Mouse (Mus musculus): ENCODE data around the gene Xlr5c. TPM values are rescaled to one million over a fixed set of nuclear protein-coding genes. Genes with fewer than 3 reads are reported as not detected.
"Not testable (repeated sequence)": the region's sequence is repeated elsewhere in the genome, so short reads cannot be mapped to it uniquely, and the experiment has no call there.

Gene Xlr5c
- polyA plus RNA-seq, 1 experiment from 2014 or later = not detected

- WGBS = 85% methylated on average over 6 of the region's 10 CpGs
- not testable (repeated sequence) for ATAC-seq (replicated peaks; ENCODE audit: low FRiP score); H3K4me2 ChIP-seq (ENCODE audit: low read depth, low read length, severe bottlenecking); H3K4me3 ChIP-seq (ENCODE audit: low read depth, low read length); DNase-seq (ENCODE audit: low spot score); H3K27ac ChIP-seq (ENCODE audit: low read depth, low read length); H3K36me3 ChIP-seq (ENCODE audit: control insufficient read depth, insufficient read depth, low read length); H3K4me1 ChIP-seq (replicated peaks; ENCODE audit: control insufficient read depth, insufficient read depth, low read length); H3K27me3 ChIP-seq (ENCODE audit: control insufficient read depth, insufficient read depth, low read length); H3K9me3 ChIP-seq (ENCODE audit: control insufficient read depth, low read length); H3K9ac ChIP-seq (ENCODE audit: low read length)
Observed at GRCm38 (mm10) chrX:73295745-73296144, 3.0 kb upstream of the Xlr5c start.

GRCm38 (mm10) chrX:73265270-73265669 is 27.5 kb downstream of the Xlr5c start, which contains the start of gene Xlr3c:
TSS of gene Xlr3c (minus strand) at chrX:73265390.
- not testable (repeated sequence) for H3K27ac ChIP-seq (ENCODE audit: low read depth, low read length); ATAC-seq (replicated peaks; ENCODE audit: low FRiP score); H3K27me3 ChIP-seq (ENCODE audit: control insufficient read depth, insufficient read depth, low read length); H3K36me3 ChIP-seq (ENCODE audit: control insufficient read depth, insufficient read depth, low read length); H3K9ac ChIP-seq (ENCODE audit: low read length); H3K9me3 ChIP-seq (ENCODE audit: control insufficient read depth, low read length); DNase-seq (ENCODE audit: low spot score); H3K4me1 ChIP-seq (replicated peaks; ENCODE audit: control insufficient read depth, insufficient read depth, low read length); H3K4me2 ChIP-seq (ENCODE audit: low read depth, low read length, severe bottlenecking); H3K4me3 ChIP-seq (ENCODE audit: low read depth, low read length)
- 88% methylated on average over 14 of the region's 14 CpGs for WGBS

- WGBS = 82% methylated on average over 1 of the region's 2 CpGs
- not testable (repeated sequence) for H3K27ac ChIP-seq (ENCODE audit: low read depth, low read length); H3K9ac ChIP-seq (ENCODE audit: low read length); DNase-seq (ENCODE audit: low spot score); H3K27me3 ChIP-seq (ENCODE audit: control insufficient read depth, insufficient read depth, low read length); ATAC-seq (replicated peaks; ENCODE audit: low FRiP score); H3K4me2 ChIP-seq (ENCODE audit: low read depth, low read length, severe bottlenecking); H3K9me3 ChIP-seq (ENCODE audit: control insufficient read depth, low read length); H3K4me1 ChIP-seq (replicated peaks; ENCODE audit: control insufficient read depth, insufficient read depth, low read length); H3K36me3 ChIP-seq (ENCODE audit: control insufficient read depth, insufficient read depth, low read length); H3K4me3 ChIP-seq (ENCODE audit: low read depth, low read length)
Observed at GRCm38 (mm10) chrX:73262428-73262827, 30.3 kb downstream of the Xlr5c start.

- not testable (repeated sequence) for H3K9me3 ChIP-seq (ENCODE audit: control insufficient read depth, low read length); H3K4me3 ChIP-seq (ENCODE audit: low read depth, low read length); H3K4me1 ChIP-seq (replicated peaks; ENCODE audit: control insufficient read depth, insufficient read depth, low read length); ATAC-seq (replicated peaks; ENCODE audit: low FRiP score); DNase-seq (ENCODE audit: low spot score); H3K9ac ChIP-seq (ENCODE audit: low read length); H3K27ac ChIP-seq (ENCODE audit: low read depth, low read length); H3K27me3 ChIP-seq (ENCODE audit: control insufficient read depth, insufficient read depth, low read length); H3K36me3 ChIP-seq (ENCODE audit: control insufficient read depth, insufficient read depth, low read length); H3K4me2 ChIP-seq (ENCODE audit: low read depth, low read length, severe bottlenecking)
- WGBS = 85% methylated on average over 12 of the region's 14 CpGs
Observed at GRCm38 (mm10) chrX:73242821-73243325, 49.9 kb downstream of the Xlr5c start, which contains the start of gene Xlr4c. TSS of gene Xlr4c (minus strand) at chrX:73243130.

Other genes with a start within 250 kb of the Xlr5c start
- 0.29 and 0.33 TPM in 2 replicates for gene Pnma3, start 228.2 kb downstream of the Xlr5c start, polyA plus RNA-seq (2014; fragmentation: Nextera tagmentation; extraction: Ambion mirVana)
- 0.36 TPM in 1 of 2 replicates, not detected in the other for gene Xlr4a, start 210.5 kb downstream of the Xlr5c start, polyA plus RNA-seq (2014; fragmentation: Nextera tagmentation; extraction: Ambion mirVana)
- 2.3 and 3.6 TPM in 2 replicates for gene Xlr3a, start 195.9 kb downstream of the Xlr5c start, polyA plus RNA-seq (2014; fragmentation: Nextera tagmentation; extraction: Ambion mirVana)
- gene Gm14685, start 175.9 kb downstream of the Xlr5c start, polyA plus RNA-seq (2014; fragmentation: Nextera tagmentation; extraction: Ambion mirVana) = not detected in 2 replicates
- not detected in 2 replicates for gene Xlr5b, start 144.2 kb downstream of the Xlr5c start, polyA plus RNA-seq (2014; fragmentation: Nextera tagmentation; extraction: Ambion mirVana)
- 0.16 TPM in 1 of 2 replicates, not detected in the other for gene DXBay18, start 143.5 kb downstream of the Xlr5c start, polyA plus RNA-seq (2014; fragmentation: Nextera tagmentation; extraction: Ambion mirVana)
- gene Spin2d, start 116.0 kb downstream of the Xlr5c start, polyA plus RNA-seq (2014; fragmentation: Nextera tagmentation; extraction: Ambion mirVana) = not detected in 2 replicates
- 11.5 and 12.8 TPM in 2 replicates for gene Xlr3b, start 100.8 kb downstream of the Xlr5c start, polyA plus RNA-seq (2014; fragmentation: Nextera tagmentation; extraction: Ambion mirVana)
- 0.32 and 0.41 TPM in 2 replicates for gene Xlr4b, start 78.6 kb downstream of the Xlr5c start, polyA plus RNA-seq (2014; fragmentation: Nextera tagmentation; extraction: Ambion mirVana)
- gene F8a, start 64.7 kb downstream of the Xlr5c start, polyA plus RNA-seq (2014; fragmentation: Nextera tagmentation; extraction: Ambion mirVana) = 16.4 and 17.4 TPM in 2 replicates
- gene Xlr4c, start 49.8 kb downstream of the Xlr5c start, polyA plus RNA-seq (2014; fragmentation: Nextera tagmentation; extraction: Ambion mirVana) = not detected in 2 replicates
- gene Xlr3c, start 27.6 kb downstream of the Xlr5c start, polyA plus RNA-seq (2014; fragmentation: Nextera tagmentation; extraction: Ambion mirVana) = 0.29 TPM in 1 of 2 replicates, not detected in the other
- not detected in 2 replicates for gene Xlr5a, start within 50 bp of the Xlr5c start, polyA plus RNA-seq (2014; fragmentation: Nextera tagmentation; extraction: Ambion mirVana)
- gene Gm45015, start 43.9 kb upstream of the Xlr5c start, polyA plus RNA-seq (2014; fragmentation: Nextera tagmentation; extraction: Ambion mirVana) = not detected in 2 replicates
- gene Zfp275, start 49.6 kb upstream of the Xlr5c start, polyA plus RNA-seq (2014; fragmentation: Nextera tagmentation; extraction: Ambion mirVana) = 16.9 and 21.0 TPM in 2 replicates
- not detected in 2 replicates for gene Gm18336, start 105.8 kb upstream of the Xlr5c start, polyA plus RNA-seq (2014; fragmentation: Nextera tagmentation; extraction: Ambion mirVana)
- gene Zfp92, start 118.1 kb upstream of the Xlr5c start, polyA plus RNA-seq (2014; fragmentation: Nextera tagmentation; extraction: Ambion mirVana) = 0.12 and 0.13 TPM in 2 replicates
- not detected in 2 replicates for gene Trex2, start 142.4 kb upstream of the Xlr5c start, polyA plus RNA-seq (2014; fragmentation: Nextera tagmentation; extraction: Ambion mirVana)
- 74.8 and 78.2 TPM in 2 replicates for gene Haus7, start 166.1 kb upstream of the Xlr5c start, polyA plus RNA-seq (2014; fragmentation: Nextera tagmentation; extraction: Ambion mirVana)
- gene Bgn, start 190.6 kb upstream of the Xlr5c start, polyA plus RNA-seq (2014; fragmentation: Nextera tagmentation; extraction: Ambion mirVana) = 28.6 and 32.2 TPM in 2 replicates
- gene Atp2b3, start 210.1 kb upstream of the Xlr5c start, polyA plus RNA-seq (2014; fragmentation: Nextera tagmentation; extraction: Ambion mirVana) = 0.11 and 0.15 TPM in 2 replicates